Mouse (Mus musculus): Measurements from ENCODE around the gene Bex6. TPM values are rescaled to one million over a fixed set of nuclear protein-coding genes. Genes with fewer than 3 reads are reported as not detected.

Gene Bex6
- total and polyA plus RNA-seq, 3 experiments = not detected

GRCm38 (mm10) chr16:32158966-32159365, 20.7 kb upstream of the Bex6 start:
- Histone ChIP-seq H3K36me3 (ENCODE audit: control insufficient read depth, insufficient read depth, low read length) (no peaks in the 10 kb centered on the region), H3K27ac (no peak overlapping the region), H3K27me3 (ENCODE audit: control insufficient read depth, insufficient read depth, low read length) (no peaks in the 10 kb centered on the region), H3K9ac (ENCODE audit: low read depth, low read length) (no peak overlapping the region), H3K4me1 (ENCODE audit: control insufficient read depth, insufficient read depth, low read length) (peaks cover 3% of the 10 kb centered on the region; the same call in 1 of the 2 replicates), H3K4me3 (no peak overlapping the region), H3K79me2 (replicated peaks; ENCODE audit: control insufficient read depth, insufficient read depth, low read length) (no peaks in the 10 kb centered on the region)
- no peak for TF ChIP-seq EP300 (IDR thresholded peaks at IDR 0.05; ENCODE audit: insufficient read depth, low read depth, low read length)
- TF ChIP-seq CTCF (IDR thresholded peaks at IDR 0.05) = no peak
- no peak for TF ChIP-seq POLR2A (IDR thresholded peaks at IDR 0.05; ENCODE audit: insufficient read depth, low read depth, low read length)
- 90% methylated on average over 3 of the region's 3 CpGs for WGBS
- DNase-seq = no peak
- intact Hi-C loops (cut with DNase I) = no loop called here

GRCm38 (mm10) chr16:32160742-32161323, 18.8 kb upstream of the Bex6 start:
- H3K27me3 ChIP-seq (ENCODE audit: control insufficient read depth, insufficient read depth, low read length) = no peaks in the 10 kb centered on the region
- no peaks in the 10 kb centered on the region for H3K36me3 ChIP-seq (ENCODE audit: control insufficient read depth, insufficient read depth, low read length)
- 68% methylated on average over 9 of the region's 9 CpGs for WGBS
- no peak overlapping the region for H3K27ac ChIP-seq
- intact Hi-C loops (cut with DNase I) = no loop called here
- H3K4me1 ChIP-seq (ENCODE audit: control insufficient read depth, insufficient read depth, low read length) = peaks cover under 1% of the 10 kb centered on the region
- H3K9ac ChIP-seq (ENCODE audit: low read depth, low read length) = no peak overlapping the region
- DNase-seq = no peak
- H3K4me3 ChIP-seq = no peak overlapping the region
- H3K79me2 ChIP-seq (replicated peaks; ENCODE audit: control insufficient read depth, insufficient read depth, low read length) = no peaks in the 10 kb centered on the region; the same call in 1 of the 2 replicates
- TF ChIP-seq CTCF (IDR thresholded peaks at IDR 0.05) (no peak), POLR2A (IDR thresholded peaks at IDR 0.05; ENCODE audit: insufficient read depth, low read depth, low read length) (no peak), EP300 (IDR thresholded peaks at IDR 0.05; ENCODE audit: insufficient read depth, low read depth, low read length) (no peak)

- no peaks in the 10 kb centered on the region for H3K27me3 ChIP-seq (ENCODE audit: control insufficient read depth, insufficient read depth, low read length)
- peak in 1 of 2 experiments; percentile 65 for DNase-seq
- TF ChIP-seq CTCF (IDR thresholded peaks at IDR 0.05) = no peak
- no peak overlapping the region for H3K27ac ChIP-seq
- H3K36me3 ChIP-seq (ENCODE audit: control insufficient read depth, insufficient read depth, low read length) = no peaks in the 10 kb centered on the region
- peak overlapping the region; percentile 10; the same call in 1 of the 2 replicates for H3K4me3 ChIP-seq
- H3K9ac ChIP-seq (ENCODE audit: low read depth, low read length) = no peak overlapping the region
- intact Hi-C loops (cut with DNase I) = no loop called here
- 59% methylated on average over 4 of the region's 4 CpGs for WGBS
- no peaks in the 10 kb centered on the region; the same call in 1 of the 2 replicates for H3K79me2 ChIP-seq (replicated peaks; ENCODE audit: control insufficient read depth, insufficient read depth, low read length)
- peaks cover 2% of the 10 kb centered on the region for H3K4me1 ChIP-seq (ENCODE audit: control insufficient read depth, insufficient read depth, low read length)
Observed at GRCm38 (mm10) chr16:32163392-32163791, 16.2 kb upstream of the Bex6 start.

GRCm38 (mm10) chr16:32163891-32164290, 15.7 kb upstream of the Bex6 start:
- no peaks in the 10 kb centered on the region for H3K27me3 ChIP-seq (ENCODE audit: control insufficient read depth, insufficient read depth, low read length)
- intact Hi-C loops (cut with DNase I) = loop anchor here (2.0 kb wide), 1 partner anchor 47 kb away; no protein-coding TSS in a partner anchor
- peak overlapping the region; percentile 48; the same call in 1 of the 2 replicates for H3K9ac ChIP-seq (ENCODE audit: low read depth, low read length)
- TF ChIP-seq POLR2A (IDR thresholded peaks at IDR 0.05; ENCODE audit: insufficient read depth, low read depth, low read length) (0 out of 2 replicates have a peak, but pooled peaks have one; percentile 3), EP300 (IDR thresholded peaks at IDR 0.05; ENCODE audit: insufficient read depth, low read depth, low read length) (no peak)
- H3K79me2 ChIP-seq (replicated peaks; ENCODE audit: control insufficient read depth, insufficient read depth, low read length) = no peaks in the 10 kb centered on the region; the same call in 1 of the 2 replicates
- no peak for DNase-seq
- no peaks in the 10 kb centered on the region for H3K36me3 ChIP-seq (ENCODE audit: control insufficient read depth, insufficient read depth, low read length)
- H3K4me3 ChIP-seq = peak overlapping the region; percentile 54
- peak overlapping the region; percentile 73 for H3K27ac ChIP-seq
- 49% methylated on average over 5 of the region's 5 CpGs for WGBS
- H3K4me1 ChIP-seq (ENCODE audit: control insufficient read depth, insufficient read depth, low read length) = peaks cover 2% of the 10 kb centered on the region

GRCm38 (mm10) chr16:32164396-32165027, 15.1 kb upstream of the Bex6 start:
- intact Hi-C loops (cut with DNase I) = loop anchor here (2.0 kb wide), 1 partner anchor 48 kb away; no protein-coding TSS in a partner anchor
- Histone ChIP-seq H3K4me1 (ENCODE audit: control insufficient read depth, insufficient read depth, low read length) (peaks cover 2% of the 10 kb centered on the region), H3K9ac (ENCODE audit: low read depth, low read length) (peak overlapping the region; percentile 91), H3K79me2 (replicated peaks; ENCODE audit: control insufficient read depth, insufficient read depth, low read length) (no peaks in the 10 kb centered on the region; the same call in 1 of the 2 replicates), H3K27me3 (ENCODE audit: control insufficient read depth, insufficient read depth, low read length) (no peaks in the 10 kb centered on the region), H3K36me3 (ENCODE audit: control insufficient read depth, insufficient read depth, low read length) (no peaks in the 10 kb centered on the region), H3K27ac (peak overlapping the region; percentile 73), H3K4me3 (peak overlapping the region; percentile 54)
- 46% methylated on average over 19 of the region's 19 CpGs for WGBS
- TF ChIP-seq POLR2A (IDR thresholded peaks at IDR 0.05; ENCODE audit: insufficient read depth, low read depth, low read length) (0 out of 2 replicates have a peak, but pooled peaks have one; percentile 2), EP300 (IDR thresholded peaks at IDR 0.05; ENCODE audit: insufficient read depth, low read depth, low read length) (no peak), CTCF (IDR thresholded peaks at IDR 0.05) (no peak)
- DNase-seq = peak; percentile 42 to 48

GRCm38 (mm10) chr16:32165281-32165821, 14.3 kb upstream of the Bex6 start, which contains the start of gene Nrros:
Nrros (minus strand) TSS chr16:32165594.
- peaks cover 2% of the 10 kb centered on the region for H3K4me1 ChIP-seq (ENCODE audit: control insufficient read depth, insufficient read depth, low read length)
- TF ChIP-seq POLR2A (IDR thresholded peaks at IDR 0.05; ENCODE audit: insufficient read depth, low read depth, low read length) = peak; percentile 88
- 0 out of 2 replicates have a peak, but pooled peaks have one; percentile 56 for TF ChIP-seq EP300 (IDR thresholded peaks at IDR 0.05; ENCODE audit: insufficient read depth, low read depth, low read length)
- TF ChIP-seq CTCF (IDR thresholded peaks at IDR 0.05) = no peak
- H3K9ac ChIP-seq (ENCODE audit: low read depth, low read length) = peak within 1 kb of the TSS; percentile 91

More at GRCm38 (mm10) chr16:32165281-32165821, 14.3 kb upstream of the Bex6 start, which contains the start of gene Nrros:
- peak within 1 kb of the TSS; percentile 73 for H3K27ac ChIP-seq
- peak; percentile 71 to 82 for DNase-seq
- peak within 1 kb of the TSS; percentile 54 for H3K4me3 ChIP-seq
- H3K79me2 ChIP-seq (replicated peaks; ENCODE audit: control insufficient read depth, insufficient read depth, low read length) = no peaks in the 10 kb centered on the region; the same call in 1 of the 2 replicates
- whole genome bisulfite sequencing = 2% methylated on average over 25 of the region's 25 CpGs
- no peaks in the 10 kb centered on the region for H3K27me3 ChIP-seq (ENCODE audit: control insufficient read depth, insufficient read depth, low read length)
- intact Hi-C loops (cut with DNase I) = loop anchor here (2.0 kb wide), 1 partner anchor 49 kb away; no protein-coding TSS in a partner anchor
- H3K36me3 ChIP-seq (ENCODE audit: control insufficient read depth, insufficient read depth, low read length) = no peaks in the 10 kb centered on the region
